Mouse (Mus musculus): ENCODE results near the gene Ly6g6d. TPM values are rescaled to one million over a fixed set of nuclear protein-coding genes. Genes with fewer than 3 reads are reported as not detected.
"Not testable (repeated sequence)": the region's sequence is repeated elsewhere in the genome, so short reads cannot be mapped to it uniquely, and the experiment has no call there.

The Ly6g6d gene
- polyA plus RNA-seq, 1 experiment = 8.9 TPM

DNA sequence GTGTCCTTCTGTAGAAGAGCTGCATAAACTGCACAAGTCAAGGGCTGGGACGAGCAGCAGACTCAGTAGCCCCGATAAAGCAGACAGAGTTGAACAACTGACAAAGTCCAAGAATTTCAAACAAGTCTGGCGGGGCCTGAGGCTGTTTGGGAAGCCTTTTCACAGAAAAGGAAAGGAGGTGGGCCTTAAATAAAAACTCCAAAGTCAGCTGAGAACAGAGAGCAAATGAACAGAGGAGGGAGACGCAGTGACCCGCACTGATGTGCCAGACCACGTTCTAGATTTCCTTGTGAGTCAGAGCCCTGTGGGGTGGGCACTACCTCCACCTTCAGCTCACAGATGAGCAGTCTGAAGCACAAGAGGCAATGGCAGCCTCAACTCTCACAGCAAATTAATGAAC, 43.0 kb downstream of the Ly6g6d start:
- Histone ChIP-seq H3K4me3 (ENCODE audit: insufficient read depth, low read depth, low read length) (no peak overlapping the region), H3K36me3 (ENCODE audit: control insufficient read depth, insufficient read depth, low read length) (no peaks in the 10 kb centered on the region), H3K27ac (ENCODE audit: insufficient read depth, low read depth, low read length) (no peak overlapping the region), H3K27me3 (replicated peaks; ENCODE audit: control insufficient read depth, insufficient read depth, low read length) (no peaks in the 10 kb centered on the region), H3K4me1 (ENCODE audit: control insufficient read depth, insufficient read depth, low read length) (no peaks in the 10 kb centered on the region)
- no peak for DNase-seq
- 63% methylated on average over 6 of the region's 6 CpGs for WGBS
- TF ChIP-seq POLR2A (IDR thresholded peaks at IDR 0.05; ENCODE audit: low read depth, low read length) (no peak), CTCF (conservative IDR thresholded peaks at IDR 0.05; ENCODE audit: insufficient read depth, insufficient read length, low read depth, low read length) (no peak)

DNA sequence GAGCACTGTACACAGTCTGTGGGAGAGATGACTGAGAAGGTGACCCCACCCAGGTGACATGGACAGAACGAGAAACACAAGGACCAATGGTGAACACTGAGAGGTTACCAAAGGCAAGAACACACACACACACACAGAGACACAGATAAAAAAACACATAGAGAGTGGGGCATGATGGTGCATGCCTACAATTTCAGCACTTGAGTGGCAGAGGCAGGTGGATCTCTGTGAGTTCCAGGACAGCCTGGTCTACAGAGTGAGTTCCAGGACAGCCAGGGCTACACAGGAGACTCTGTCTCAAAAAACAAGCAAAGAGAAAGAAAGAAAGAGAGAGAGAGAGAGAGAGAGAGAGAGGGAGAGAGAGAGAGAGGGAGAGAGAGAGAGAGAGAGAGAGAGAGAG, 44.2 kb downstream of the Ly6g6d start:
- not testable (repeated sequence) for H3K4me1 ChIP-seq (ENCODE audit: control insufficient read depth, insufficient read depth, low read length); H3K4me3 ChIP-seq (ENCODE audit: insufficient read depth, low read depth, low read length); DNase-seq; H3K27ac ChIP-seq (ENCODE audit: insufficient read depth, low read depth, low read length); H3K27me3 ChIP-seq (replicated peaks; ENCODE audit: control insufficient read depth, insufficient read depth, low read length); H3K36me3 ChIP-seq (ENCODE audit: control insufficient read depth, insufficient read depth, low read length)
- 70% methylated on average over 1 of the region's 1 CpGs for WGBS

DNA sequence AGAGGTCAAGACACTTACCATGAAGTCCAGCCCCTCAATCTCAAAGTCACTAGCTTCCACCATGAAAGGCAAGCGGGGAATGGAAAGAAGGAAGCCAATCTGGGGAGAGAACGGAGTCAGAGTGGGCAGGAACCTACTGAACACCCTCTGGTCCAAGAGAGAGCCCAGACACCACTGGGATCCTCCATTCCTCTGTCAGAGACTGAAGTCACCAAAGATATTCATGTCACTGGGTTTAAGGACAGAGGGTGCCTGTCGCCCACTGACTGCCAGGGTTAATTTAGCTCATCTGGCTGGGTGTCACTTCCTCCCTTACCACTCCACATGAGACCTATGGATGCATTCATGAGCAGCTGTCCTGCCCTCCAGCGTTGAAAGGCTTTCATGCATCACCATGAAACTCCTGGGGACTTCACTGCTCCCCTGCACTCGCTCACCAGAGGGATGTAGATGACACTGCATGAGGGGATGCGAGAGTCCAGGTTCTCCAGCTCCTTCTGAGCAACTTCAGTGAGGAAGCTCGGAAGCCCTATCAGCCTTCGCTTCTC, 45.5 kb downstream of the Ly6g6d start:
- Histone ChIP-seq H3K27me3 (replicated peaks; ENCODE audit: control insufficient read depth, insufficient read depth, low read length) (no peaks in the 10 kb centered on the region), H3K27ac (ENCODE audit: insufficient read depth, low read depth, low read length) (no peak overlapping the region), H3K4me3 (ENCODE audit: insufficient read depth, low read depth, low read length) (no peak overlapping the region), H3K4me1 (ENCODE audit: control insufficient read depth, insufficient read depth, low read length) (no peaks in the 10 kb centered on the region), H3K36me3 (ENCODE audit: control insufficient read depth, insufficient read depth, low read length) (no peaks in the 10 kb centered on the region)
- DNase-seq = no peak
- WGBS = 77% methylated on average over 8 of the region's 8 CpGs
- TF ChIP-seq POLR2A (IDR thresholded peaks at IDR 0.05; ENCODE audit: low read depth, low read length) (no peak), CTCF (conservative IDR thresholded peaks at IDR 0.05; ENCODE audit: insufficient read depth, insufficient read length, low read depth, low read length) (no peak)

DNA sequence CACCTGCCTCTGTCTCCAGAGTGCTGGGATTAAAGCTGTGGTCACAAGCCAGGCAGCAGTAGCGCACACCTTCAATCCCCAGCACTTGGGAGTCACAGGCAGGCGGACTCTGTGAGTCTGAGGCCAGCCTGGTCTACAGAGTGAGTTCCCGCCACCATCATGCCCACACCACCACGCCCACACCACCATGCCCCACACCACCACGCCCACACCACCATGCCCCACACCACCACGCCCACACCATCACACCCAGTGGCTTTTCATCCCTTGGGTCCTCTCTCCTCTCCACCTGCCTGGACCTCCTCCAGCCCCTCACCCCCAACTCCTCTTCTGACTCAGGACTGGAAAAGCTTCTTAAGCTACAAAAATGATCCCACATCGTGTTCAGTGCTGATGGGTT, 46.0 kb downstream of the Ly6g6d start:
- no peak for TF ChIP-seq POLR2A (IDR thresholded peaks at IDR 0.05; ENCODE audit: low read depth, low read length)
- TF ChIP-seq CTCF (conservative IDR thresholded peaks at IDR 0.05; ENCODE audit: insufficient read depth, insufficient read length, low read depth, low read length) = no peak
- Histone ChIP-seq H3K36me3 (ENCODE audit: control insufficient read depth, insufficient read depth, low read length) (no peaks in the 10 kb centered on the region), H3K27me3 (replicated peaks; ENCODE audit: control insufficient read depth, insufficient read depth, low read length) (no peaks in the 10 kb centered on the region), H3K4me1 (ENCODE audit: control insufficient read depth, insufficient read depth, low read length) (no peaks in the 10 kb centered on the region), H3K4me3 (ENCODE audit: insufficient read depth, low read depth, low read length) (no peak overlapping the region), H3K27ac (ENCODE audit: insufficient read depth, low read depth, low read length) (no peak overlapping the region)
- DNase-seq = no peak
- 85% methylated on average over 7 of the region's 7 CpGs for WGBS

DNA sequence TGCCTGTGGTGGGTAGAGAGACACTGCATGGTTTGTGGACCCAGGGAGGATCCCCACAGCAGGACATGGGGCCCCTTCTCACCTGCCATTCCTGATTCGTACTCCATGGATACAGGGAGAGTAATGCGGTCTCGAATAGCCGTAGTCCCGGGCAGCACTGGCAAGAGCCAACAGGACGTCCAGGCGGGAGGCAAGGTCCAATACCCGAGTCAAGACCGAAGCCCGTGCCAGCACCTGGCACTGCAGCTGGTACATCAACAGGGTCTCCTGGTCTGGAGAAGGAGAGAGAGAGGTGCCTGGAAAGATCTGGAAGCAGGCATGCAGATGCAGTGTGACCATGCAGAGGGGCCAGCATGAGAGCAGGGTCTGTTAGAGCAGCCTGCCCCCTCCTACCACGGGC, 46.6 kb downstream of the Ly6g6d start:
- Histone ChIP-seq H3K27me3 (replicated peaks; ENCODE audit: control insufficient read depth, insufficient read depth, low read length) (no peaks in the 10 kb centered on the region), H3K27ac (ENCODE audit: insufficient read depth, low read depth, low read length) (no peak overlapping the region), H3K36me3 (ENCODE audit: control insufficient read depth, insufficient read depth, low read length) (no peaks in the 10 kb centered on the region), H3K4me1 (ENCODE audit: control insufficient read depth, insufficient read depth, low read length) (no peaks in the 10 kb centered on the region), H3K4me3 (ENCODE audit: insufficient read depth, low read depth, low read length) (no peak overlapping the region)
- WGBS = 89% methylated on average over 11 of the region's 11 CpGs
- DNase-seq = no peak
- TF ChIP-seq POLR2A (IDR thresholded peaks at IDR 0.05; ENCODE audit: low read depth, low read length) = no peak
- no peak for TF ChIP-seq CTCF (conservative IDR thresholded peaks at IDR 0.05; ENCODE audit: insufficient read depth, insufficient read length, low read depth, low read length)

DNA sequence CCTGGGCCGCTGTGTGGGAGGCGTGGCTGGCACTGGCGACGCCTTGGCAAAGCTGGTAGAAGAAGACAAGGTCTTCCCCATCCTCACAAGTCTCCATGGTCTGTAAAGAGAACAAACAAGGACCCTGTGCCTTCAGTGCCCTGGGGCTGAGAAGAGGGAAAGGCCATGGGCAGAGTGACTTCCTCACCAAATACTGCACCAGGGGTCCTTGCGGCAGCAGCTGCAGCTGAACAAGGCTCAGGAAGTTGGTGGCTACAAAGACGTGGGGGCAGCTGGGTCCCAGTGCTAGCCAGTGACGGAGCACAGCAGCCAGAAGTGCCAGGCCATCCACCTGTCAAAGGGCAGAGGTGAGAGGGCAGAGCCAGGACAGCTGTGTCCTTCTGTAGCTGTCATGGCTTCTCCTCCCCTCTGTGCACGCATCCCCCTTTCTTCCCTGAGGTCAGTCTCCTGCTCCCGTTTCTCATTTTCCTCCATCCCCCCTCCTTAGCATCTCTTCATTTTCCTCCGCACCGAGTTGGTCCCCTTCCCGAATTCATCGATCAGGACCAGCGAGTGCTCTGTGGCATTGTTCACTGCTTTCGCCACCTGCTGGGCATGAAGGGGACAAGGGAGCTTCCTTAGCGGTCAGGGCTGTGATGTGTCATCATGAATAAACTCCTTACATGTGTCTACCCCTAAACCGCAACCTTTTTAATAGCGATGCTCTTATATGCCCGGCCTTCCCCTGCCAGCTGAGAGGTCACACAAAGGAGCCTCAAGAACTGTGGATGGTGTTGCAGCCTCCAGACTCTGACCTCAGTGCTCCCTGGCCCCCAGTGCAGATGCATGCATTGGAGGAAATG, 48.0 kb downstream of the Ly6g6d start:
- no peaks in the 10 kb centered on the region for H3K36me3 ChIP-seq (ENCODE audit: control insufficient read depth, insufficient read depth, low read length)
- 39% methylated on average over 19 of the region's 19 CpGs for WGBS
- DNase-seq = peak; percentile 35
- no peaks in the 10 kb centered on the region for H3K4me1 ChIP-seq (ENCODE audit: control insufficient read depth, insufficient read depth, low read length)
- no peak overlapping the region for H3K27ac ChIP-seq (ENCODE audit: insufficient read depth, low read depth, low read length)
- peak; percentile 71 for TF ChIP-seq CTCF (conservative IDR thresholded peaks at IDR 0.05; ENCODE audit: insufficient read depth, insufficient read length, low read depth, low read length)
- no peak for TF ChIP-seq POLR2A (IDR thresholded peaks at IDR 0.05; ENCODE audit: low read depth, low read length)
- H3K27me3 ChIP-seq (replicated peaks; ENCODE audit: control insufficient read depth, insufficient read depth, low read length) = no peaks in the 10 kb centered on the region
- no peak overlapping the region for H3K4me3 ChIP-seq (ENCODE audit: insufficient read depth, low read depth, low read length)

DNA sequence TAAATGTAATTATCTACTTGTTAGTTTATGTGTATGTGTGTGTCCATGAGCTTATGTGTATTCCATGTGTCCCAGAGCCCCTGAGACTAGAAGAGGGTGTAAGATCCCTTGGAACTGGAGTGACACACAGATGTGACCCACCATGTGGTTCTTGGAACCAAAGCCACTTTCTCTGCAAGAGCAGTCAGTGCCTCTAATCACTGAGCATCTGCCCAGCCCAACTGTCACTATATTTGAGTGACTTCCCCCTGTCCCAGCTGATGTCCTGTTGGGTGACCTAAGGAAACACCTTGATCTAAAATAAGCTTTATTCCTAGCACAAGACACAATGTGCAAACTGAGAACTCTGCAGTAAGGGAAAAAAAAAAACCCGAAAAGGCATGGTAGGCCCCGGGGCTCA, 49.5 kb downstream of the Ly6g6d start:
- no peak overlapping the region for H3K4me3 ChIP-seq (ENCODE audit: insufficient read depth, low read depth, low read length)
- H3K27ac ChIP-seq (ENCODE audit: insufficient read depth, low read depth, low read length) = no peak overlapping the region
- no peaks in the 10 kb centered on the region for H3K36me3 ChIP-seq (ENCODE audit: control insufficient read depth, insufficient read depth, low read length)
- no peaks in the 10 kb centered on the region for H3K27me3 ChIP-seq (replicated peaks; ENCODE audit: control insufficient read depth, insufficient read depth, low read length)
- 61% methylated on average over 2 of the region's 2 CpGs for WGBS
- H3K4me1 ChIP-seq (ENCODE audit: control insufficient read depth, insufficient read depth, low read length) = no peaks in the 10 kb centered on the region
- DNase-seq = no peak
- no peak for TF ChIP-seq CTCF (conservative IDR thresholded peaks at IDR 0.05; ENCODE audit: insufficient read depth, insufficient read length, low read depth, low read length)
- no peak for TF ChIP-seq POLR2A (IDR thresholded peaks at IDR 0.05; ENCODE audit: low read depth, low read length)

Measured in kidney, adult 2 months (tissue).